Mouse (Mus musculus) embryonic facial prominence, embryonic 12.5 days (tissue): ENCODE measurements around the gene Susd6. TPM values are rescaled to one million over a fixed set of nuclear protein-coding genes. Genes with fewer than 3 reads are reported as not detected.

Experiments used
- ATAC-seq: fragments of 200-750 bp; cut with Nextera tagmentation; 2 replicates; pipeline ENCODE4 v1.8.0; 2017; ENCODE audit not compliant: insufficient number of reproducible peaks, insufficient read depth, low FRiP score, low TSS enrichment
- H3K27ac ChIP-seq: fragments of 300-500 bp; sonication (generic); 2 replicates; pipeline ENCODE4 v1.5.1; 2016; ENCODE audit warnings: mild to moderate bottlenecking
- H3K27me3 ChIP-seq: fragments of 300-500 bp; sonication (generic); 2 replicates; pipeline ENCODE4 v1.6.1; 2016; ENCODE audit warnings: mild to moderate bottlenecking, moderate library complexity
- H3K36me3 ChIP-seq: fragments of 300-500 bp; sonication (generic); 2 replicates; pipeline ENCODE4 v1.6.1; 2016; ENCODE audit warnings: mild to moderate bottlenecking
- H3K4me1 ChIP-seq: fragments of 300-500 bp; sonication (generic); 2 replicates; pipeline ENCODE4 v1.6.1; 2016
- H3K4me2 ChIP-seq: fragments of 300-500 bp; sonication (generic); replicated peaks from 2 replicates; pipeline ENCODE4 v1.6.1; 2016; ENCODE audit warnings: mild to moderate bottlenecking, moderate library complexity
- H3K4me3 ChIP-seq: fragments of 300-500 bp; sonication (generic); 2 replicates; pipeline ENCODE4 v1.5.1; 2016; ENCODE audit warnings: mild to moderate bottlenecking
- H3K9ac ChIP-seq: fragments of 300-500 bp; sonication (generic); 2 replicates; pipeline ENCODE4 v1.6.1; 2016; ENCODE audit warnings: mild to moderate bottlenecking, moderate library complexity
- H3K9me3 ChIP-seq: fragments of 300-500 bp; sonication (generic); 2 replicates; pipeline ENCODE4 v1.6.1; 2016; ENCODE audit warnings: mild to moderate bottlenecking, moderate library complexity
- WGBS: fragments of 180-500 bp; shearing (Covaris S2); methylation state at CpG from one replicate; pipeline ENCODE4 v1.1.7; 2016; 5-methylcytosine and 5-hydroxymethylcytosine counted together
- polyA plus RNA-seq: library from polyadenylated mRNA; unstranded; fragments of >200 nt; fragmentation: Nextera tagmentation; extraction: Ambion mirVana; gene quantifications from 2 replicates; pipeline ENCODE4 v1.2.1, GENCODE M21; 2016

The Susd6 gene
- 16.0 and 18.0 TPM in 2 replicates for polyA plus RNA-seq

GRCm38 (mm10) chr12:80789849-80790694 lies at the start of gene Susd6:
Susd6 (plus strand) TSS chr12:80790510.
- H3K27ac ChIP-seq = peak within 1 kb of the TSS; percentile 97
- no peaks in the 10 kb centered on the region for H3K36me3 ChIP-seq
- H3K9me3 ChIP-seq = no peaks in the 10 kb centered on the region
- WGBS = 3% methylated on average over 54 of the region's 56 CpGs
- H3K4me1 ChIP-seq = peaks cover 11% of the 10 kb centered on the region
- H3K9ac ChIP-seq = peak within 1 kb of the TSS; percentile 93
- ATAC-seq = peak; percentile 95
- H3K4me2 ChIP-seq = peak within 1 kb of the TSS; percentile 80
- H3K27me3 ChIP-seq = no peaks in the 10 kb centered on the region
- H3K4me3 ChIP-seq = peak within 1 kb of the TSS; percentile 94

DNA sequence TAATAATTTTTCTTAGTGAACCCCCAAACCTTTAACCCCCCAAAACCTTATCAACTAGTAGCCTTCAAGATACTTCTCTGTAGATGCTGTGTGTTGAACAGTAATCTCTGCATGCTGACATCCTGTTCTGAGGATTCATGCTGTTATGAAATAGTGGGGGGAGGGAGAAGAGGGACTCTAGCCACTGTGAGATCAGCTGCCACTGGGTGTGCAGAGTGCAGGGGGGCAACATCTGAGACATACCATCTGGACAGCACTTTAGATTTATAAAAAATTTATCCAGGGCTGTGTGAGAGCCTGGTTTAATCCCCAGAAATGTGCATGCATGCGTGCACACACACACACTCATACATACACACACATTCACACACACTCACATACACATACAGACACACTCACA lies 45.7 kb upstream of the Susd6 start:
- Histone ChIP-seq H3K27me3 (0 out of 2 replicates have a peak, but pooled peaks cover 4% of the 10 kb centered on the region), H3K4me3 (no peak overlapping the region), H3K4me2 (no peak overlapping the region), H3K9me3 (no peaks in the 10 kb centered on the region), H3K4me1 (no peaks in the 10 kb centered on the region), H3K27ac (no peak overlapping the region), H3K9ac (no peak overlapping the region), H3K36me3 (no peaks in the 10 kb centered on the region)
- 95% methylated on average over 1 of the region's 1 CpGs for WGBS
- no peak for ATAC-seq

GRCm38 (mm10) chr12:80746031-80746813 lies 44.1 kb upstream of the Susd6 start:
- no peaks in the 10 kb centered on the region for H3K9me3 ChIP-seq
- no peak overlapping the region for H3K4me3 ChIP-seq
- no peak for ATAC-seq
- WGBS = 61% methylated on average over 8 of the region's 8 CpGs
- H3K27me3 ChIP-seq = 0 out of 2 replicates have a peak, but pooled peaks cover 4% of the 10 kb centered on the region
- no peak overlapping the region for H3K9ac ChIP-seq
- H3K27ac ChIP-seq = no peak overlapping the region
- no peaks in the 10 kb centered on the region for H3K36me3 ChIP-seq
- H3K4me1 ChIP-seq = no peaks in the 10 kb centered on the region
- H3K4me2 ChIP-seq = no peak overlapping the region

DNA sequence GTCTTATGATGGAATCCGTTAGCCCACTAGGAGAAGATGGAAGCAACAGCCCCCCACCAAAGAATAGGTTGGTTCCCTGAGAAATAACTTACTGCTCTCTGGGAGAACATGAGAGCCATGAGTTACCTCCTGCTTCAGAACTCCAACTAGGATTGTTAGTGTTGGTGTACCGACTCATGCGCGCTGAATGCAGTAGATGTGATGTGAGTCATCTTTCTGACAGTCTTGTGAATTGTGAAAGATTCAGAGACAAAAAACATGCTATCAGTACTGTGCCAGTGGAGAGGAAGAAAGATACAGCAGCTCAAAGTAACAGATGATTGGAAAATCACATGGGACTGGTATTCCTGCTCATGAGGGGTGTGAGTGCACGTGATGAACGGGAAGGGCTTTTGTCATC lies 38.8 kb upstream of the Susd6 start:
- no peak overlapping the region for H3K9ac ChIP-seq
- no peaks in the 10 kb centered on the region for H3K4me1 ChIP-seq
- peaks cover 14% of the 10 kb centered on the region for H3K27me3 ChIP-seq
- H3K4me3 ChIP-seq = no peak overlapping the region
- no peak overlapping the region for H3K4me2 ChIP-seq
- no peaks in the 10 kb centered on the region for H3K36me3 ChIP-seq
- no peaks in the 10 kb centered on the region for H3K9me3 ChIP-seq
- no peak for ATAC-seq
- 93% methylated on average over 6 of the region's 6 CpGs for WGBS
- no peak overlapping the region for H3K27ac ChIP-seq

GRCm38 (mm10) chr12:80757751-80758558 lies 32.4 kb upstream of the Susd6 start:
- H3K4me3 ChIP-seq = peak overlapping the region; percentile 55
- no peaks in the 10 kb centered on the region for H3K9me3 ChIP-seq
- H3K36me3 ChIP-seq = no peaks in the 10 kb centered on the region
- H3K9ac ChIP-seq = peak overlapping the region; percentile 53
- WGBS = 6% methylated on average over 120 of the region's 122 CpGs
- 0 out of 2 replicates have a peak overlapping the region, but pooled peaks have one; percentile 18 for H3K27ac ChIP-seq
- peak; percentile 78 for ATAC-seq
- H3K4me2 ChIP-seq = peak overlapping the region; percentile 90
- H3K27me3 ChIP-seq = peaks cover 48% of the 10 kb centered on the region
- peaks cover 26% of the 10 kb centered on the region for H3K4me1 ChIP-seq

DNA sequence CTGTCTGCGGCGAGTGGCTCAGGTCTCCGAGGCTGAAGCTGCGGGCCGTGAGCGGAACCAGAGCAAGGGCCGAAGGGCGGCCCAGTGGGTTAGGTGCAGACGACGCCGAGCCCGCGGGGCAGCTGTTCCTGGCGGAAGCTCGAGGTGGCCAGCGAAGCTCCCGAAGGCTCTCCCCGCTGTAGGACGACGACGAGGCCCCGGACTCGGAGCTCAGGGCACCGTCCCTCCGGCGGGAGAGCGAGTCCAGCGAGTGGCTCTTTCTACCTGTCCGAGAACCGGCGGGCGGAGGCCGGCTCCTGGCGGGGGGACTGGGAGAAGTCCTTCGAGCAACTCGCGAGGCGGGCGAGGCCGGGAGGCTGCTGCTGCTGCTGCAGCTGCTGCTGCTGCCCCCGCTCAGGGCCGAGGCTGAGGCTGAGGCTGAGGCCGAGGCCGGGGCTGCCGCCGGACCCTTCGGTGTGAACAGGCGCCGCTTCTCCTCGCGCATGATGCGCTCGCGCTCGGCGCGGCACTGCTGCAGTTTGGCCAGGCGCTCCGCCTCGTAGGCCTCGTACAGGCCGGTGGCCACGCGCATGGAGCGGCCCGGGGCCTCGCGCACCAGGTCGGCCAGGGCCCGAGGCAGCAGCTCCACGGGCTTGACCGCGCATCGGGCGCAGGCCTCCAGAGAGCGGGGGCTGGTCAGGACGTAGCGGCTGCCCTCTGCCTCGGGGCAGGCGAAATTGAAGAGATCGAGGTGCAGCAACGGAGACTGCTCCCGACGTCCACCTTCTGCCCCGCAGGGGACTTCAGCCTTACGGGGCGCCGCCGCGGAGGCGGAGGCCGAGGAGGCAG lies 31.5 kb upstream of the Susd6 start:
- no peaks in the 10 kb centered on the region for H3K9me3 ChIP-seq
- H3K27me3 ChIP-seq = peaks cover 48% of the 10 kb centered on the region
- WGBS = 13% methylated on average over 91 of the region's 92 CpGs
- no peaks in the 10 kb centered on the region for H3K36me3 ChIP-seq
- H3K9ac ChIP-seq = peak overlapping the region; percentile 53
- H3K4me2 ChIP-seq = peak overlapping the region; percentile 90
- peak overlapping the region; percentile 55 for H3K4me3 ChIP-seq
- ATAC-seq = 0 out of 2 replicates have a peak, but pooled peaks have one; percentile 12
- peaks cover 26% of the 10 kb centered on the region for H3K4me1 ChIP-seq
- H3K27ac ChIP-seq = no peak overlapping the region

DNA sequence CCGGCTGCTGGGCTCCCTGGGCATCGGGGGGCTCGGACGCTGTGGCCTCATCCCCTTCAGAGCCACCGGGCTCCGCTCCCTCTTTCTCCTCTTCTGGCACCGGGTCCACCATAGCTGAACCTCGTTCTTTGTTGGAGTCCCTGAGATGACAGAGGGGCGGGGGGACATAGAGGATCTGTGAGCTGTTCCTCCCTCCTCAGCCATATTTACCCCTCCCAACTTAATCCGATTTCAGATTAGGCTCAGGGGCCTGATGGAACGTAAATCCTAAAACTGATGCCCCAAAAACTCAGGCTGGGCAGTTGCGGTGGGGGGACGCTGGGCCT lies 31.0 kb upstream of the Susd6 start:
- 6% methylated on average over 13 of the region's 13 CpGs for WGBS
- Histone ChIP-seq H3K4me2 (peak overlapping the region; percentile 90), H3K4me1 (peaks cover 26% of the 10 kb centered on the region), H3K9ac (peak overlapping the region; percentile 53), H3K36me3 (no peaks in the 10 kb centered on the region), H3K4me3 (peak overlapping the region; percentile 55), H3K27me3 (peaks cover 48% of the 10 kb centered on the region), H3K27ac (0 out of 2 replicates have a peak overlapping the region, but pooled peaks have one; percentile 64), H3K9me3 (no peaks in the 10 kb centered on the region)
- ATAC-seq = no peak

DNA sequence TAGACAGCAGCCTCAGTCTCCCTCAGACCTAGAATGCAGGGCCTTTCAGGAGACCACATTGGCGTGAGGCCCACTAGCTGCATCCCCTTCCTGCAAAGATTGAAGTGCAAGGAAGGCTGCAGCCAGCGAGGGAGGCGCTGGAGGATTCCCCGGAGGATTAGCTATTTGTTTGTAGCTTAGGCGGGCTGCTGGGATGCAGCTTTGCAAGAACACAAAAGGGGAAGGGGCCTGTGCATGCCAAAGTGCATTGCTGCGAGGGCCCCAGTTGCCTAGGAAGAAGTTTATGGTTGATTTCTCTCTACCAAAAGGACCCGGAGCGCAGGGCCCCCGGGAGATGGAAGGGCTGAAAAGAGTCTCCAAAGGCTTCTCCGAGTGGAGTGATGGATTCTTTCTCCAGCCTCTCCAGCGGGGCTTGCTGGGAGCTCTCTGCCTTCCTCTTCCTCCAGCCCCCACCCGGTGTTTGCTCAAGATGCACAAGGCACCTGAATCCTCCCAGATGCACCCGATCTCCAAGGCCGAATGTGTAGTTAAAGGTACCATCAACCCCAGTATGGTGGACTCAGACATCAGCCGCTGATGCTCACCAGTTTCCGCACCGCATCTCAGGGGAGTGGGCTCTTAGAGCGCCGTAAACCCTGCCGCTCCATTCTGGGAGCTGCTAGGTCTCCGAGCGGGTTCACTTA lies 30.5 kb upstream of the Susd6 start:
- peak overlapping the region; percentile 90 for H3K4me2 ChIP-seq
- no peaks in the 10 kb centered on the region for H3K9me3 ChIP-seq
- peaks cover 48% of the 10 kb centered on the region for H3K27me3 ChIP-seq
- no peak for ATAC-seq
- H3K9ac ChIP-seq = peak overlapping the region; percentile 64
- H3K4me1 ChIP-seq = peaks cover 26% of the 10 kb centered on the region
- H3K36me3 ChIP-seq = no peaks in the 10 kb centered on the region
- H3K4me3 ChIP-seq = peak overlapping the region; percentile 55
- 1% methylated on average over 22 of the region's 22 CpGs for WGBS
- H3K27ac ChIP-seq = peak overlapping the region; percentile 64; the same call in 1 of the 2 replicates

DNA sequence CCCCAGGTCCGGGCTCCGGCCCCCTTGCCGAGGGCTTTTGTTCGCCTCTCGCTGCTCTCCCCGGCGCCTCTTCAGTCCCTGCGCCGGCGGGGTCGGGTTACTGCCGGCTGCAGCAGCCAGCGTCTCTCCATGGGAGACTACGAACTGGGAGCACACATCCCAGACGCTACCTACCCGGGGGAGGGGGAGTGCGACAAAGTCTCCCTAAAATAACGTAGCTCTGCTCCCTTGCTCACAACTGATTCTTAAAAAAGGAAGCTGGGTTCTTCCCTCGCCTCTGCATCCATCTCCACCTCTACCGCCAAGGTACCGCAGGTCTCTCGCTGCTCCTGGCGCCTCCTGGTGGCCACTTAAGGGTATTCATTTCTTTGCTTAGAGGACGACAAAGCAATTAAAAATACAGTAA lies 29.9 kb upstream of the Susd6 start, which contains the start of gene Ccdc177:
Ccdc177 (minus strand) TSS at position 292 of the 406 bp plus-strand sequence.
- Histone ChIP-seq H3K4me1 (peaks cover 26% of the 10 kb centered on the region), H3K27ac (peak within 1 kb of the TSS; percentile 64; the same call in 1 of the 2 replicates), H3K27me3 (peaks cover 48% of the 10 kb centered on the region), H3K4me2 (peak within 1 kb of the TSS; percentile 90), H3K9me3 (no peaks in the 10 kb centered on the region), H3K9ac (peak within 1 kb of the TSS; percentile 64), H3K36me3 (no peaks in the 10 kb centered on the region), H3K4me3 (peak within 1 kb of the TSS; percentile 55)
- 0 out of 2 replicates have a peak, but pooled peaks have one; percentile 31 for ATAC-seq
- WGBS = 0% methylated on average over 24 of the region's 24 CpGs

GRCm38 (mm10) chr12:80762982-80763381 lies 27.3 kb upstream of the Susd6 start:
- Histone ChIP-seq H3K4me2 (no peak overlapping the region), H3K27me3 (peaks cover 25% of the 10 kb centered on the region), H3K9me3 (no peaks in the 10 kb centered on the region), H3K27ac (no peak overlapping the region), H3K4me1 (peaks cover 20% of the 10 kb centered on the region), H3K4me3 (no peak overlapping the region), H3K36me3 (no peaks in the 10 kb centered on the region), H3K9ac (no peak overlapping the region)
- 89% methylated on average over 5 of the region's 5 CpGs for WGBS
- no peak for ATAC-seq
